Mouse (Mus musculus): ENCODE measurements around the gene Gcsam. TPM values are rescaled to one million over a fixed set of nuclear protein-coding genes. Genes with fewer than 3 reads are reported as not detected.

Gene Gcsam
- total RNA-seq, 2 experiments from 2014 or later = not detected

DNA sequence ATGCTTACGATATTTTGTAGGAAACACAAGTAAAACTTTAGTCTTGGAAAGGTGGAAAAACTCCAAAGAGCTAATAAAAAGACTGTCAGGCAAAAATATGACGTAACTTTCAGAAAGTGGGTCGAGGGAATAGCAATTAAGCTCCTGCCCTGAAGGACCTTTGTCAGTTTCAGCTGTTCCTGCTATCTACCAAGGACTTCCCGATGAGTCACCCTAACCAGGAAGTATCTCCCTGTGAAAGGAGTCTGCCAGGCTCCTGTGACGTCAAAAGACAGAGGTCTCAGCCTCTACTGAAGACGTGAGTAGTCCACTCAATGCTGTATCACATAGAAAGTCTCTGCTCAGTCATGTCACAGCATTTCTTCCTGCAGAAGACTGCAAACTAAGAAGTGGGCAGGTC lies 34.2 kb downstream of the Gcsam start:
- no peak for DNase-seq
- intact Hi-C loops (cut with DNase I) = no loop called here

GRCm38 (mm10) chr16:45651497-45651896 lies 41.3 kb downstream of the Gcsam start:
- no peak for DNase-seq
- intact Hi-C loops (cut with DNase I) = no loop called here

GRCm38 (mm10) chr16:45653009-45653933 lies 43.1 kb downstream of the Gcsam start:
- intact Hi-C loops (cut with DNase I) = no loop called here
- no peak for DNase-seq

- DNase-seq = no peak
- intact Hi-C loops (cut with DNase I) = no loop called here
These were observed 43.8 kb downstream of the Gcsam start, which contains the start of gene BC016579 for GRCm38 (mm10) chr16:45653934-45654332. Gene BC016579 (minus strand): TSS chr16:45654068.

DNA sequence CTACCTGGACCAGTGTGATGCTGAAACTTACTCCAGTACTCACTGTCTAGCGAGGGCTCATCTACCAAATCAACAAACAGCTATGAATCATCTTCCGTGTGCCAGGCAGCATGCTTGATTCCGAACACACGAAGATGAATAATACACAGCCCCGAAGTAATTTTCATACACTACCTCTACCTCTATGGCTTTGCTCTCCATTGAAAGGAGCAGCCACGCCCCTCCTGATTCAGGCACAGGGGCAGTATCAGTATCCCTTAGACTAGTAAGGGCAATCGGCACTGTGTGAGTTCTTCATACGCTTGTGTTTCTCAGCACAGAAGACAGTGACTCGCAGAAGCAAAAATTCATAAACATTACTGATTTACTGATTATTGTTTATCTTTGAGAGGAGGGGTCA lies 44.3 kb downstream of the Gcsam start:
- intact Hi-C loops (cut with DNase I) = no loop called here

DNA sequence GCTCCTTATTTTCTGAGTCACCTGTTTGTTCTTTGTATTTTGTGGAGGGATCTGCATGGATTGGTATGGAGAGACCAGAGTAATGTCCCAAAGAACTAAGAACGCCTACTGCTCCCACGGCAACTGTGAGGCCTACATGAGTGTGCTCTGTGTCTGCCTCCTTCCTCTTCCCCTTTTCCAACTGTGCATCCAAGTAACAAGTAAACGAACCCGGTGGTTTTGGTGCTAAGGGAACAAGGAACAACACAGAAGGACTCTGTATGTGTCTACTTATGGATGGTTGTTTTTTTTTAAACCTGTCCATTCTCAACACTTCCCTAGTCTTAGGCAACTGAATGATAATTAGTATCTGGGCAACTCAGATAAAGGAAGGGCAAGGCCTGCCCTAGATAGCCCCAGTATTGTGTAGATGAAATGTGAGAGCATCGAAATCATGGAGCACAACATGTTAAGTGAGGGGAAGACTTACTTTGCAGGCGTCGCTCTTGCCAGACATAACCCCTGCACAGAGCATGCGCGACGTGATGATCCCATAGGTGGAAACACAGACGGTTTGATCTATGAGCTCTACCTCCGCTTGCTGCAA lies 47.5 kb downstream of the Gcsam start:
- DNase-seq = no peak

More for the DNA sequence above, 44.3 kb downstream of the Gcsam start:
- DNase-seq = no peak

DNA sequence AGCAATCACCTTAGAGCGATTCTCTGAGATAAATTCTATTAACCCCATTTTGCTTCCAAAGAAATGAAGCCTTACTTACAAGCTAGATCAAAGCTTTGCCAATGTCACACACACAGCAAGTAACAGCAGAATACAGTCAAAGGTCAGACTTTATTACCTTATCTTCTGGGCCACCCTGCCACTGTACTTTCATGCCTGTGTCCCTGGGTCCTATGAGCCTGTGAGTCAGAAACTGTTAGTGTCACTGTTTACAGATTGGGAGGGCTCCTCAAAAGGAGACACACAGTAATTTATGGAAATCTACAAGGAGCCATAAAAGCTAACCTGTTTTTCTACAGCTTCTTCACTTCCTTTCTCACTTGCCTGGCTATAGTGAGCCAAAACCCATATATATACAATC lies 48.1 kb downstream of the Gcsam start:
- DNase-seq = no peak
- intact Hi-C loops (cut with DNase I) = no loop called here

More for the DNA sequence above, 47.5 kb downstream of the Gcsam start:
- intact Hi-C loops (cut with DNase I) = no loop called here

- intact Hi-C loops (cut with DNase I) = no loop called here
- no peak for DNase-seq
These were observed 49.4 kb downstream of the Gcsam start for GRCm38 (mm10) chr16:45659596-45659995.

- intact Hi-C loops (cut with DNase I) = no loop called here
- no peak for DNase-seq
These were observed 52.2 kb downstream of the Gcsam start for GRCm38 (mm10) chr16:45662381-45662780.

GRCm38 (mm10) chr16:45666136-45666535 lies 56.0 kb downstream of the Gcsam start:
- no peak for DNase-seq
- intact Hi-C loops (cut with DNase I) = no loop called here

DNA sequence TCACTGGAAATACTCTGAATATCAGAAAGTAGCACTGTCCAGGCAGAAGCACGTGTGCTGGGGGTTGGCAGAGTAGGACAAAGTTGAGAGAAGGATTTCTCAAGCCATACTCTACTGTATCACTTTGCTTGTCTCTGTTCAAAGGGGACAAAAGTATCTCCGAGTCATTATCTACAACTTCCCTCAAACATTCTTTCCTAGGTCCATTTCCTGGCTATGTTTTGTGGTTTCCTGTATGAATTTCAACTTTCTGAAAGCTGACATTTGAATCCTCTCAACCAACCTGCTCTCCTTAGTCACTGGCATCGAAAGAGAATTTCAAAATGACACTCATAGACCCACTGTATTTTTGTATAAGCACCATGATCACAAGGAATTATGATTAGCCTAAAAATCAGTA lies 58.0 kb downstream of the Gcsam start:
- intact Hi-C loops (cut with DNase I) = no loop called here

GRCm38 (mm10) chr16:45670005-45670404 lies 59.8 kb downstream of the Gcsam start:
- intact Hi-C loops (cut with DNase I) = no loop called here
- no peak for DNase-seq

More for the DNA sequence above, 58.0 kb downstream of the Gcsam start:
- no peak for DNase-seq

Other genes with a start within 250 kb of the Gcsam start
- gene Cd200, start 201.3 kb upstream of the Gcsam start, total RNA-seq (2021) = 100 to 1,000 TPM; 312 to 324 TPM
- gene Gm609, start 117.4 kb upstream of the Gcsam start, total RNA-seq (2021) = not detected
- gene Gm17783, start 78.3 kb upstream of the Gcsam start, total RNA-seq (2021) = not detected
- not detected for gene Slc9c1, start 75.1 kb upstream of the Gcsam start, total RNA-seq (2021)
- not detected for gene BC016579, start 43.7 kb downstream of the Gcsam start, total RNA-seq (2021)
- gene Tmprss7, start 83.3 kb downstream of the Gcsam start, total RNA-seq (2021) = 1 to 10 TPM; 3.5 to 3.7 TPM
- 100 to 1,000 TPM; 181 to 201 TPM for gene Tagln3, start 114.2 kb downstream of the Gcsam start, total RNA-seq (2021)
- 10 to 100 TPM; 19.8 to 24.8 TPM for gene Abhd10, start 132.6 kb downstream of the Gcsam start, total RNA-seq (2021)